Mouse (Mus musculus): Measurements from ENCODE around the gene Rasa3.

Gene Rasa3

GRCm38 (mm10) chr8:13677413-13677883 is at the start of gene Rasa3:
Gene Rasa3, minus strand, starts transcription at chr8:13677603.
- under 1% methylated on average over 41 of the region's 42 CpGs for WGBS

GRCm38 (mm10) chr8:13718980-13719379 is 41.6 kb upstream of the Rasa3 start:
- WGBS = 96% methylated on average over 8 of the region's 8 CpGs

- WGBS = 94% methylated on average over 5 of the region's 5 CpGs
Observed at GRCm38 (mm10) chr8:13708514-13708913, 31.1 kb upstream of the Rasa3 start.

GRCm38 (mm10) chr8:13706918-13707317 is 29.5 kb upstream of the Rasa3 start:
- 88% methylated on average over 5 of the region's 5 CpGs for WGBS

GRCm38 (mm10) chr8:13705668-13706067 is 28.3 kb upstream of the Rasa3 start, which contains the start of gene Cfap97d2:
Gene Cfap97d2, plus strand, starts transcription at chr8:13705889.
- WGBS = 19% methylated on average over 5 of the region's 5 CpGs

GRCm38 (mm10) chr8:13704301-13704700 is 26.9 kb upstream of the Rasa3 start:
- WGBS = 85% methylated on average over 4 of the region's 4 CpGs

- WGBS = 91% methylated on average over 6 of the region's 6 CpGs
Observed at GRCm38 (mm10) chr8:13703756-13704155, 26.4 kb upstream of the Rasa3 start.

- WGBS = 62% methylated on average over 4 of the region's 4 CpGs
Observed at GRCm38 (mm10) chr8:13702755-13703154, 25.4 kb upstream of the Rasa3 start.

- WGBS = 93% methylated on average over 5 of the region's 5 CpGs
Observed at GRCm38 (mm10) chr8:13699323-13699949, 22.0 kb upstream of the Rasa3 start.

GRCm38 (mm10) chr8:13698281-13698680 is 20.9 kb upstream of the Rasa3 start:
- WGBS = 94% methylated on average over 3 of the region's 3 CpGs

GRCm38 (mm10) chr8:13697681-13698080 is 20.3 kb upstream of the Rasa3 start:
- 68% methylated on average over 8 of the region's 8 CpGs for WGBS

GRCm38 (mm10) chr8:13697196-13697595 is 19.8 kb upstream of the Rasa3 start:
- 87% methylated on average over 8 of the region's 8 CpGs for WGBS

GRCm38 (mm10) chr8:13696157-13696556 is 18.8 kb upstream of the Rasa3 start:
- 80% methylated on average over 4 of the region's 4 CpGs for WGBS

- 80% methylated on average over 10 of the region's 10 CpGs for WGBS
Observed at GRCm38 (mm10) chr8:13695203-13695867, 17.9 kb upstream of the Rasa3 start.

GRCm38 (mm10) chr8:13694735-13695134 is 17.3 kb upstream of the Rasa3 start:
- WGBS = 61% methylated on average over 12 of the region's 12 CpGs

- WGBS = 70% methylated on average over 10 of the region's 10 CpGs
Observed at GRCm38 (mm10) chr8:13692302-13693066, 15.1 kb upstream of the Rasa3 start.

GRCm38 (mm10) chr8:13689331-13689730 is 11.9 kb upstream of the Rasa3 start:
- 84% methylated on average over 5 of the region's 5 CpGs for WGBS

GRCm38 (mm10) chr8:13688461-13688860 is 11.1 kb upstream of the Rasa3 start:
- 58% methylated on average over 6 of the region's 6 CpGs for WGBS

- 84% methylated on average over 4 of the region's 4 CpGs for WGBS
Observed at GRCm38 (mm10) chr8:13687941-13688340, 10.5 kb upstream of the Rasa3 start.

GRCm38 (mm10) chr8:13687101-13687717 is 9.8 kb upstream of the Rasa3 start:
- 92% methylated on average over 8 of the region's 8 CpGs for WGBS

- 78% methylated on average over 7 of the region's 7 CpGs for WGBS
Observed at GRCm38 (mm10) chr8:13686426-13686825, 9.0 kb upstream of the Rasa3 start.
